ENCODE assay signal across 17 mouse cellular contexts in the genomic region with DNA sequence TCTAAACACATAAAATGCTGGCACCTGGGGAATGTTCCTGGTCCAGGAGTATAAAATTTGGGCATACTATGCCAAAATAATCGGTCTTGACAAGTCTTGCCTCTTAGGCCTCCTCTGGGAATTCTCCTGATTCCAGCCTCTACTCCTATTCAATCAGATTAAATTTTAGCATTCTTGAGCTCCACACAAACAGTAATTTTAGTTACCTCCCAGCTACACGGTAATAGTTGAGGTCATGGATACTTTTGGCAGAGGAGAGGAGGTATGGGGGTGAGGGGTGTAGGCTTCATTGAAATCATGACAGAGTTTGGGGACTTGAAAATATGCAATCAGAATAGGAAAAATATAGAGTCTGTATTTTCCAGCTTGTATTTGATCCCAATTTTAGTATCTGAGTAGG.
"Had no signal": no experiment of that assay in that cellular context is flagged by ENCODE, and none has a peak within 500 bp of the region (broad histone marks: within the 10 kb centered on the region; RNA-seq: fewer than 3 reads in every experiment).

No protein-coding gene starts in this region.

- DNase-seq: liver, postnatal 0 days; lung, adult 2 months; lung, postnatal 14 days; lung, postnatal 36 days; right cerebral cortex, postnatal 14 days; thymus, postnatal 14 days; thymus, postnatal 36 days had no signal

- H3K36me3 ChIP-seq: lung, embryonic 15.5 days; midbrain, embryonic 13.5 days; midbrain, embryonic 15.5 days; neural tube, embryonic 12.5 days; stomach, embryonic 15.5 days had no signal

- ATAC-seq: liver, postnatal 0 days; lung, postnatal 0 days; midbrain, embryonic 13.5 days; midbrain, embryonic 15.5 days had no signal

- H3K9me3 ChIP-seq: lung, embryonic 15.5 days; megakaryocyte, embryonic 14.5 days; midbrain, embryonic 13.5 days; midbrain, embryonic 15.5 days; neural tube, embryonic 12.5 days; stomach, embryonic 15.5 days had no signal

- H3K27ac ChIP-seq: lung, embryonic 15.5 days; macrophage; midbrain, embryonic 13.5 days; midbrain, embryonic 15.5 days; neural tube, embryonic 12.5 days; stomach, embryonic 15.5 days; stomach, postnatal 0 days had no signal

- H3K27me3 ChIP-seq: lung, embryonic 15.5 days; megakaryocyte, embryonic 14.5 days; midbrain, embryonic 13.5 days; midbrain, embryonic 15.5 days; neural tube, embryonic 12.5 days; stomach, embryonic 15.5 days had no signal

- H3K4me2 ChIP-seq: lung, embryonic 15.5 days; midbrain, embryonic 11.5 days; midbrain, embryonic 13.5 days; midbrain, embryonic 15.5 days; neural tube, embryonic 12.5 days; stomach, embryonic 15.5 days had no signal

- H3K4me1 ChIP-seq: megakaryocyte, embryonic 14.5 days; midbrain, embryonic 13.5 days; midbrain, embryonic 15.5 days; neural tube, embryonic 12.5 days; stomach, embryonic 15.5 days had no signal

- H3K9ac ChIP-seq: liver, postnatal 0 days; lung, embryonic 15.5 days; midbrain, embryonic 13.5 days; midbrain, embryonic 15.5 days; neural tube, embryonic 12.5 days; stomach, embryonic 15.5 days had no signal

- H3K4me3 ChIP-seq: lung, embryonic 15.5 days; megakaryocyte, embryonic 14.5 days; midbrain, embryonic 13.5 days; midbrain, embryonic 15.5 days; neural tube, embryonic 12.5 days; stomach, embryonic 15.5 days had no signal
